Mouse (Mus musculus) frontal cortex, postnatal 25 days (tissue): ENCODE measurements around the gene Ccl12.

Source experiments
- DNase-seq, 2 experiments: peaks; one replicate each; pipeline ENCODE4 v3.0.0; 2022; ENCODE audit warnings: low spot score in 2 of 2

The Ccl12 gene

DNA sequence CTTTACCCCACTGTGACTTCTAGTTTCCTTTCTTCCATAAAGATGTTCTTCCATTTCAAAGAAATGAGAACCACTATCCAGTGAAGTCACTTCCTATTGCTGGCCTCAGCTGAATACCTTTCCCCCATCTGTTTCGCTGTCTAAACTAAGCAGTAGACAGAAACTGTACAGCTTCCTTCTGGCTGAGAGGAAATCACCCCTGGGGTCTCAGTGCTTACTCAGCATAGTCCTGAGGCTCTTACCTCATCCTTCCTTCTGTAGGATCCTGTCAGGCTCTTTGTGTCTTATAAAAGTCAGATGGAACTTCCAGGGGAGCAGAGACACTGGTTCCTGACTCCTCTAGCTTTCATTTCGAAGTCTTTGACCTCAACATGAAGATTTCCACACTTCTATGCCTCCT lies at the start of gene Ccl12:
TSS of gene Ccl12 (plus strand) at position 317 of the 400 bp plus-strand sequence.
- DNase-seq: no peak

DNA sequence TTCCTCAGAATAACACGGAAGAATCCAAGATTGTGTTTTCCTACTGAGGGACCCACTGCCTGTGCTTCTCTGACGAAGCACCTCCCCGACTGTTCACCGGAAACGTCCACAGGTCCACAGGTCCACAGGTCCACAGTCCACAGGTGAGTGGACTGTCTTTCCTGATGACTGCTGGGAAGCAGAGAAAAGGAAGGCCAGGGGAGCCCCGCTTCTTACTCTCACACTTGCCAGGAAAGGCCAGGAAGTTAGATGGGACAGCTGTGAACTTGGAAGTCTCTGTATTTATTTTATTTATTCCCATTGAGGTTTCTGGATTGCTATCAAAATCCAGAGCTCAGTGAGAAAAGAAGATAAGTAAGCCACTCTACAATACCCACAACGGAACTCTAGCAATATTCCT lies 47.8 kb upstream of the Ccl12 start:
- DNase-seq: no peak

DNA sequence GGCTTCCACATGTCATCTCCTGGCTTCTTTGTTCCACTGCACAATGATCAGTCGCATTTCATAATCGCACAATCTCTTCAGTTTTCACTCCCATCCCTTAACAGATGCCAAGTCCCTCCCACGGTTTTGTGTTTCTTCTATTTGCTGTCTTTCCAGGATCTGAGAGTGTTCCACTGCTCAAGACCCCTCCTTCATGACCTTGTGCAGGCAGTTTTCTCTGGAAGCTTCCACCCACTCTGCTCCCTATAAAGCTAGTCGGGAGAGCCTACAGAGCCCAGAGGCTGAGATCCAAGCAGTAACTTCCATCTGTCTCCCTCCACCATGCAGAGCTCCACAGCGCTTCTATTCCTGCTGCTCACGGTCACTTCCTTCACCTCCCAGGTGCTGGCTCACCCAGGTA lies 44.0 kb upstream of the Ccl12 start, which contains the start of gene Ccl11:
TSS of gene Ccl11 (plus strand) at position 178 of the 400 bp plus-strand sequence.
- no peak for DNase-seq

DNA sequence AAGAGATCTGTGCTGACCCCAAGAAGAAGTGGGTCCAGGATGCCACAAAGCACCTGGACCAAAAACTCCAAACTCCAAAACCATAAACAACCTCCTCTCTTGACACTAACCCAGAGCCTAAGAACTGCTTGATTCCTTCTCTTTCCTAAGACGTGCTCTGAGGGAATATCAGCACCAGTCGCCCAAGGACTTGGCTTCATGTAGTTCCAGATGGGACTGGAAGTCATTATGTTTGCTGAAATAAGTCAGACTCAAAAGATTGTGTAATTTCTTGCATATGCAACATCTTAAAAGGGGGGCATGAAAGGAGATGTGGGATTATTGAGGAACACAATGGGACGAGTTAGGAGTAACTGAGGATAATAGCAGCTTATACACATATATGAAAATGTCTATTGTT lies 39.4 kb upstream of the Ccl12 start:
- DNase-seq: no peak

DNA sequence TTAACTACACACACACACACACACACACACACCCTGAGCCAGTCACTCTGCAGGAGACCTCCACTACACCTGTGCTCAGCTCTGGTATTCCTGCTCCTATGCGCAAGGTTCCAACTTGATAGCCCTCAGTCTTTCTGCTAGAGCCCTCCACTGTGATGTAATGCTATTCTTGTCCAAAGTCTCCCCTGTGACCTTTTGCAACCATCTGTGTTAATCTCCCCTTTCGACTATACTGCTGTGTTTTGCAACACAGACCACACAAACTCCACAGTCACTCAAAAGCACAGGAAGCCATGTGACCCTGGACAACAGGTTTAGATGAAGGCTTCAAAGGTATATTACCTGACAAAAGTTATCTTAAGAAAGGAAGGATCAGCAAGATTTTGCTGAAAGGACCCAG lies 38.2 kb upstream of the Ccl12 start:
- no peak for DNase-seq

DNA sequence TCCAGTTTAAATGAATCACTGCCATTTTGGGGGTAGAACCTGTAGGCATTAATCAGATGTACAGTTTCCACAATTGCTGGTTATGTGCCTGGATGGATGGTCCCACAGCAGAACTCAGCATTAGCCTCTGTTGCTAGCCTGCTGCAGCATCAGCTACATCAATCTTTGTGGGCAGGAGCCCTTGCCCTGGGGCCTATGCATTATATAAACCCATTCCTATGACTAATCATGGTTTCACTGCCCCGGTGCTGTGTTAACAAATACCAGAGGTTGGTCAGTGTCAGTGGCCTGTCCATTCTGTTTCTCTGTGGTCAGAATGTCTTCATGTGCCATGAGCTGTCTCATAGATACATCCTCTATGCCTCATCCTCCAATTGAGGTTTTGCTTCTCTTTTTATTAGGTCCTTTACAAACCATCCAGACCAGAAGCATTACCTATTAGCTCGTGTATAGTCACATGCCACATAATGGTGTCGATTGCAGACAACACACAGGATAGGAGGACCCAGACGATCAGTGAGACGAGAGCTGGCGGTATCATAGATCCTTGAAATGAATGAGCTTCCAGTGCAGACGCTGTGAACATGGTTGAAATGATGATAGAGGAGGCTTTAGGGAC lies 34.6 kb upstream of the Ccl12 start:
- no peak for DNase-seq

DNA sequence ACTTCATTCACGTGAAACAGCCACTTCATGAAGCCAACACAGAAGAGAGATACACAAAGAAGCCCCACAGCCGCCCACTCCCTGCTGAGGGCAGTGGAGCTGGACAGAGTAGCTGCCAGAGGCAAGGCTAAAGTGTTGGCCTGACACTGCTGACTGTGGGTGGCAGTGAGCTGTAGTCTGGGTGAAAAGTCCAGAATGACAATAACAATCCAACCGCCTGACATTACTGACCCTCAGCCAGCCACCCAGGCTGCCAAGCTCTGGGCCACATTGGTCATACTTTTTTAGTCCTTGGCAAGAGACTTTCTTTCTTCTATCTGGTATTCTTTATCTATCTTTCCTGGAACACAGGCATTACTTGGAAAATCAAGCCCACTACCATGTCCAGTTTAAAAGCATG lies 30.6 kb upstream of the Ccl12 start:
- no peak for DNase-seq

DNA sequence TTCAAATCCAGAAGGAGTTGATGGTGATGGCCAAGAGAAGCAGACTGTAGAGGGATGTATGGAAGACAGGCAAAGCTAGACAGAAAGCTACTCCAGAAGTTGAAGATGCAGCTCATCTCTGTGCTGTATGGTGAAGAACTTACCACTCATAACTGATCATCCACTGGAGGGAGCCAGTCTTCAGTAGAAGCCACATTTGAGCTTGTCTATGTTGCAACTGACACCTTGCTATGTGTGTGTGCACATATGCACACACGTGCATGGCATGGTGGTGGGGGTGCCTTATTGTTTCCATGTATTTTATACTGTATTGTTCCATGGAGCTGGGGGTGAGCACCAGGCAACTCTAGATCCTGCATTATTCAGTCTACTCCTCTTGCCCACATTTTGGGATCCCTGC lies 29.3 kb upstream of the Ccl12 start:
- no peak for DNase-seq

DNA sequence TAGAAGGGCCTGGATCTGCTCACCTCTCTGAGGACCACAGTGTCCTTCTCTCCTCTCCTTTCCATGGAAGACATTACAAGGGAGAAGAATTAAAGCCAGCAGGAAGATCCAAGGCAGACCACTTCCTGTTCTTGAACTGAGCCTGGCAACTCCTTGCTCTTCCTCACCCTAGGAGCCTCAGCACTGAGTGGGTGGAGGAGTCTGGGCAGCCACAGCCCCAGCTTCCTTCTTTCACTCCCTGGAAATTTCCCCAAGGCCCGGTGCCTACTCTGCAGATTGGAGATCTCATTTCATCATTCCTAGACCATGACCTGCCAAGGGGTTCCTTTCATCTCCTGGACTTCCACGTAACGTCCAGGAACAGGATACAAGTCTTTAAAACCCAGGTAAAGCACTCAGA lies 28.7 kb upstream of the Ccl12 start:
- DNase-seq: no peak

DNA sequence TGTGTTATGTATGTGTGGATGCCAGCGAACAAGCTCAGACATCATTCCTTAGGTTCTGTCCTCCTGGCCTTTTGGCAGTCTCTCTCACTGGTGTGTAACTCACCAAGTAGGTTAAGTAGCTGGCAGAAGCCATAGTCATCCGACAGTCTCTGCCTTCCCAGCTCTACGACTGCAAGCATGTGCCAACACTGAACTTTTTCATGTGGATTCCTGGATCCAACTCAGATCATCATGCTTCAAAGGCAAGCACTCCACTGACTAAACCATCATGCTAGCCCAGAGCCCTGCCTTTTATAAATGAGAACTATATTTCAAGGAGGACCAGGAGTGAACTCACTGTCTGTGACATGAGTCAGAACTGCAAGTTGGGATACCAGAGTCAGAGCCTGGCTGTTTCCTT lies 28.0 kb upstream of the Ccl12 start:
- DNase-seq: no peak

DNA sequence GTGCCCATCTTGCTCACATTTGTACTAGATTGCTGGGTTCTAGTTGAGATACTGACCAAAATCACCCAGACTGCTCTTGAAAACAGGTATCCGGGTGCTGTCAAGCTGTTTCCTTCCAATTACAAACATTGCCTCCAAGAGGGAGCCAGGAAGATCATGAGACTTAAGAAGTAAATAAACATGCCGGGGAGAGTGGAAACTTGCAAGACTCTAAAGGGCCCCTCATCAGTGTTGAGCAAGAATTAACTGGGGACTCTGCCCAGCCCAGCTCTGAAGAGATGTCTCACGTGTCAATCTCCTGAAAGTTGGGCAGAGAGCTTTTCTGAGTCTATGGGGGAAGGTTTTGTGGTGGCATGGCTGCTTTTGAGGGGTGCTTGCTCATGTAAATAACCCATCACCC lies 24.6 kb upstream of the Ccl12 start:
- DNase-seq: no peak

DNA sequence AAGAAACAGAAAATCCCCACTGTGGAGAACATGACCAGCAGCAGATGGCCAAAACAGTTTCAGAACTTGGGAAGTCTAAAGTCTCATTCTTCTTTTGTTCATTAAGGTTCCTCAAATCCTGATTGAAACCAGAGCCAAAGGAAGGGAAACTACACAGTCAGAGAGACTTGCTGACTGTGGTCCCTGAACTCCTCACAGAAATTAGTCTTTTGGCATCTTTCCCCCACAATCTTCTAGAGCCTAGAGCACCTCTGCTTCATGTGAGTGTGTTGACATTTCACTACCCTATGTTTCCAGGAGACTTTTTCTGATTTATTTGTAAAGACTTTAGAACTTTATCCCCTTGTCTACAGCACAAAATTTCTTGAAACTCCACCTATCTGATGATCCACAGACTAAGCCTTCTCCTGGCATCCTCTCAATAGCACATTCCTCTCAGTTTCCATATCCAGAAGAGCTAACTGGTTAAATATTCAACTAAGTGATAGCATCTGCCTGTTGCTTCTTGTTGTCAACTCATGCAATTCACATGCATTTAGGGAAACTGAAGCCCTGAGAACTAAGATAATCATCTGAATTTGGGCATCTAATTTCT lies 23.4 kb upstream of the Ccl12 start:
- DNase-seq: no peak

DNA sequence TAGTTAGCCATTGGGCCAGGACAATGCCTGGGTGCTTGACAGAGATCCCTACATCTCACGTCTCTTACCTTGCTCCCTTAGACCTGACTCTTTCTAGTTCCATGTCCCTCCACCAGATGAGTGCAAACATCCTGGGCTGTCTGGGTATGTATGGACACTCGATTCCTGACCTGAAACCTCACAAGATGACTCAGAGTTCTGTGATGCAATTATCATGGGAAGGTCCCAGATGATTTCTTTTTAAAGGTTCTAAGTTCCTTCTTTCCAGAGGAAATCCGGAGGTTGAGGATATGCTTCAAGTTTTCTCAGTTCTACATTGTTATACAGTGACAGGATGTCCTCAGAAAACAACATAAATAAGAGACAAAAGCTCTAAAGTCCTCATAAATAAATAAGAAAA lies 20.8 kb upstream of the Ccl12 start:
- no peak for DNase-seq

DNA sequence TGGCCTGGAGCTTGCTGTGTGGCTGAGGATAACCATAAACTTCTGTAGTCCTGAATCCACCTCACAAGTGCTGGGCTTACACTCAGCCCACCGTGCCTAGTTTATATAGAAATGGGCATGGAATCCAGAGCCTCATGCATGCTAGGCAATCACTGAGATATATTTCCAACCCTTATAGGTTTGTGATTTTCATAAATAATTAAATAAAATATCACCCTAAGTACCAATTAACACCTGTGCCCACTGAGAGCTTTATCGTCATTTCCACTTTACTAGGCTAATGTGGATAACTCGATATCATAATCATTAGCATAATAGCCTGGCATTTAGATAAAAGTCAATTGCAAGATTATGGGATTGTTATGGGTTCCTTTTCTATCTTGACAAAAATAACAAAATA lies 17.3 kb upstream of the Ccl12 start:
- no peak for DNase-seq

DNA sequence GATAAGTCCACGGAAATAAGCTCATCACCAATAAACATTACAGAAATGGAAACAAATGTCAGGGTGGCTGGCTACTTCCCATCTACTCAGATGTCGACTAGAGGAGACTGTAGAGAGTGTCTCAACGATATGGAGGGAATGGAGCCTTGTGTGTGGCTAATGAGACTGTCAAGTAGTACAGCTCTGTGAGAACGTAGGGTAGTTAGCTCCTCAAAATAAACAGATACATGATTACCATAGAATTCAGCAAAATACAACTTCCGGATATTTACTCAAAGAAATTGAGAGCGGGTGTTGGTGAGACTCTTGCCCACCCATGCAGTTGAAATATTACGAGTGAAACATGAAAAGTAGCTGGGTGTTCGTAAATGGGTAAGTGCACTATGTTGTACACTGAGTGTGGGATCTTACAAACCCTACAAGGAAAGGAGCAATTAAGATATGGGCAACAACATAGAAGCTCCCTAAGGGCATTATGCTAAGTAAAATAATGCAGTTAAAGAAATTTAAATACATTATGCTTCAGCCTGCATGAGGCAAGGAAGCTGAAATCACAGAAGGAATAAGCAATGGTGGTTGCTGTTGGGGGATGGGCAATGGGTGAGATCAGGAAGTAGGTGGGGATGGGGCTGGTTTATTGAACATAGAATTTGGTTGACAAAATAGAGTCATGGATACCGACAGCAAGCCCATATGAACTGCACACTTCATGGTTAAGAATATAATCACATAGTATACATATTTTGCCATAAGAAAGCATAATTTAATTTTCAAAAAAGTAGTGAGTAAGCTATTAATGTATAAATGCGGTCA lies 1.9 kb upstream of the Ccl12 start:
- DNase-seq: no peak

DNA sequence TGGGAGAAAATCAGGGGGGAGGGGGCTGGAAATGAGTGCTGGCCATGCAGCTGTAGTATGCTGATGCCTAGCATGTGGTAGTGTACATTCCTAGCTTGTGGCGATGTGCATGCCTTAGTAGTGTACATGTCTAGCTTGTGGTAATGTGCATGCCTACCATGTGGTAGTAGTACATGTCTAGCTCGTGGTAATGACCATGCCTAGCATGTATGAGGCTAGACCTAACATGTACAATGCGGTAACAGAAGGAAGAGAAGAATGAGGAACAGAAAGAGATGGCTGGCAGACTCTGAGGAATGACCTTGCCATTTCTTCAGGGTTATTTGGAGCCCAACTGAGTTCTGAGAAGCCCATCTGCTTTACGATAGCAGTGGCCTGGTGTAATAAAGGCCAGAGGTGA lies 558 bp upstream of the Ccl12 start:
- no peak for DNase-seq

DNA sequence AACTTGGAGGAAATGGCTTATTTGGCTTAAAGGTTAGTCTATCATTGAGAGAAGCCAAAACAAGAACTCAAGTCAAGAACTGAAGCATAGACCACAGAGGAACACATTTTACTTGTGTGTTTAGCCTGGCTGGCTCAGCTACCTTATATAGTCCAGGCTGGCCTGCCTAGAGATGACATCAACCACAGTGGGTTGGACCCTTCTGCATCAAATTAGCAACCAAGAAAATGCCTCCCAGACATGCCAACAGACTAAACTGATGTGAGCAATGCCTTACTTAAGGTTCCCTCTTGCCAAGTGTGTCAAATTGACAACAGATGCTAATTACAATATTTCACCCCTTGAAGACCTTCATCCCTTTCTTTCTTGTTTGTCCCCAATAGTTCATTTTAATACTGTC lies 8.0 kb downstream of the Ccl12 start:
- no peak for DNase-seq

DNA sequence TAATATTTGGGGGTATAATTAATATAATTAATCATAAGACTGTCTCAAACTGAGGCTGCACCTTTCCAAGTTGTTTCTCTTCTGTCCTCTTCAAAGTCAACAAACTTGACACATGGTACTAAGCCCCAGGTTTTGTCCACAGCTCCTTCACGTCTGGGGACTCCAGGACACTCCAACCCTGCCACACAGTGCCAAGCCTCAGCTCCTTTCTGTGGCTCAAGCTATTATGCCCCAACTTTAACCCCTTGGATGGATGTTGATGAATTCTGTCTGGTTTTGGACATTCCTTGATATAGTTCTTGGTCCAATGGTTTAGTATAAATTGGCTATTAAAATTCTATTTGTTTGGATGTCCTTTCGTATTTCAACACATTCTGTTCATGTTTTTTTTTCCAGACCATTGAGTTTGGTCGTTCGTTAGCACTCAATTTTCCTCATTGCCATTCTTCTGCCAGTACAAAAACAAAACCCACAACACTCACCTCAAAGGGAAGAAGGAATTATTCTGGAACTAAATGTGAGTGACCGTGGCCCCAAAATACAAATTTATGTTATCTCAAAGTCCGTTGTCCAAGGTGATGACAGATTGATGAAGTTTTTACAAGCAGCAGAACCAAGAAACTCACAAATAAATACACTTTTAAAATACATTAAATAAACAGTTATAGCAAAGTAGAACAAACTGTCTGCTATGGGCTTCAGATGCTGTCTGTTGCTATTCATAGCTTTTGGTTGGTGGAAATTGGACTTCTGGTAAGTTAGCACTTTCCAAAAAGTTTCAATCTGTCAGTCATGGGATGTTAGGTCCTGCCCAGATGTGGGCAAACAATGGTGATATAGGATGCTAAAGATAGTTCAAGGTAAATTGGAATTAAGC lies 9.0 kb downstream of the Ccl12 start:
- DNase-seq: no peak

DNA sequence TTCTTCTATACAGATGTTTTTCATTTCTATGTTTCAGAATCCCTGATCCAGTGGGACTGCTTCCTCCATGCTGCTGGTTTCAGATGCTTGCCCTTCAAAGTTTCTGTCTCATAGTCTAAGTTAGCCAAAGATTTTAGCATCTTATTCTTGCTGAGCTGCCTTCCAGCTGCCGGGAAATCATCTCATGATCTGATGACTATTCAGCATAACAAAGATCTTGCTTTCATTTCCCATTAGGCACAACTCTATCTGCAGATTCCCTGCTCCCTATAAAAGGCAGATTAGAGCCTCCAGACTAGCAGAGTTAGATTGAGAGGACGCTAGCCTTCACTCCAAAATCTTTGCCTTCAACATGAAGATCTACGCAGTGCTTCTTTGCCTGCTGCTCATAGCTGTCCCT lies 13.2 kb downstream of the Ccl12 start, which contains the start of gene Ccl8:
TSS of gene Ccl8 (plus strand) at position 301 of the 400 bp plus-strand sequence.
- no peak for DNase-seq

DNA sequence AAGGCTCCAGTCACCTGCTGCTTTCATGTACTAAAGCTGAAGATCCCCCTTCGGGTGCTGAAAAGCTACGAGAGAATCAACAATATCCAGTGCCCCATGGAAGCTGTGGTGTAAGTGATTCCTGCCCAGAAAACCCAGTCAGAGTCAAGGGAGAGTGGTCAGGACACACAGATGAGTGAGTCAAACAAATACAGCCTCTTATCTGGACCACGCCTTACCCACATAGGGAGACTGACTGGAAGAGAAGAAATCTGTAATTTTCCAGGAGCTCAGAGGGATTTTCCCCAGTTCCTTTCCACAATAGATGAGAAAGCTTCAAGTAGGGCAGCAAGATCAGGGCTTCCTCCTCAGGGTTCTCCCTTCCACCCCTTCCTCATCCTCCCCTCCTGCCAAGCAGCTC lies 14.4 kb downstream of the Ccl12 start:
- no peak for DNase-seq

DNA sequence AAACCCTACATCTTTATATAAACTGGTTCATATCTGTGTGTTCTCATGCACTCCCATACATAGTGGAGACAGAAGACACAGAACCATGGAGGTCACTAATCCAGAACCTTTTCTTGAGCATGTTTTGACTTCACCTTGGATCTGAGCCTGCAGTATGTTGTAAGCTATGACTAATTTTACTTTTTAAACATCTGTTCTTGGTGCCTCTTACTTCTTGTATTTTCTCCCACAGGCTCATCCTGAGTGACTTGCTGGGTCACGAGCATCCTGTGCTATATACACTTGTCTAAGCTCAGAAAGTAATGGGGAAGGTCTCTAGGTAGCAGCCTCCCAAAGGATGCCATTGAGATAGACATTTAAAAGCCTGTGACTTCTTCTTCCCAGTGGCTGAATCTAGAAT lies 31.3 kb downstream of the Ccl12 start:
- no peak for DNase-seq

DNA sequence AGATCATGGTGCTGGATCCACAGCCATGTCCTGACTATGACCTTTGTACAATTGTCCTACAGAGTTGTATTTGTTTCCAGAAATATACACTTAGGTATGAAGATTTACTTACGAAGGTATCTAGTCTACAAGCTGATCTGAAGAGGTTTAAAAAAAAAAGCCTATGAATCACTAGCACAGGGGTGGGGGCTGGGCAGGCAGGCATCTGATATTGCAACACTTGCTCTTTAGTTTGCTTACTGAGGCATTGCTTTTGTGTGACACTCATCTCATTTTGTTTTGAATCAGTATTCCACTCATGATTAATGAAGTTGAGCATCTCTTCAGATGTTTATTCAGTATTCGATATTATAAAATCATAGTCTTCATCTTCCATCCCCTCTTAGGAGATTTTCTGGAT lies 34.6 kb downstream of the Ccl12 start:
- no peak for DNase-seq
